Mouse (Mus musculus): ENCODE measurements around the gene Syt3.

The Syt3 gene

DNA sequence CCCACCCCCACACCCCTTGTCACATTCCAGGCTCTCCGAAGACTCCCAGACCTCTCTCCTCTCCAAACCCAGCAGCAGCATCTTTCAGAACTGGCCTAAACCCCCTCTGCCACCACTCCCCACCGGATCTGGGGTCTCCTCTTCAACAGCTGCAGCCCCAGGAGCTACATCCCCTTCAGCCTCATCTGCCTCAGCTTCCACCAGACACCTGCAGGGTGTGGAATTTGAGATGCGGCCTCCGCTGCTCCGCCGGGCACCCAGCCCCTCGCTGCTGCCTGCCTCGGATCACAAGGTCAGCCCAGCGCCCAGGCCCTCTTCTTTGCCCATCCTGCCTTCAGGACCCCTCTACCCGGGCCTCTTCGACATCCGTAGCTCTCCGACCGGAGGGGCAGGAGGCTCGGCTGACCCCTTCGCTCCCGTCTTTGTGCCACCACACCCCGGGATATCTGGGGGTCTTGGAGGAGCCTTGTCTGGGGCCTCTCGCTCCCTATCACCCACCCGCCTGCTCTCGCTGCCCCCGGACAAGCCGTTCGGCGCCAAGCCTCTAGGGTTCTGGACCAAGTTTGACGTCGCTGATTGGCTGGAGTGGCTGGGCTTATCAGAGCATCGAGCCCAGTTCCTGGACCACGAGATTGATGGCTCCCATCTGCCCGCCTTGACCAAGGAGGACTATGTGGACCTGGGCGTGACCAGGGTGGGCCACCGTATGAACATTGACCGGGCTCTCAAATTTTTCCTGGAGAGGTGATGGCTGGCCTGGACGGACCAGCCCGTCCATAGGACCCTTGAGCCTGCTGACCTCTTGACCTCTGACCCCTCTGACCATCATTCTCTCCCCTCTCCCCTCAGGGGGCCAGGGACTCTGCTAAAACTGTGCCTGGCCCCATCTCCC is 27.1 kb upstream of the Syt3 start:
- DNase-seq (ENCODE audit: low spot score in 2 of 2) = no peak

DNA sequence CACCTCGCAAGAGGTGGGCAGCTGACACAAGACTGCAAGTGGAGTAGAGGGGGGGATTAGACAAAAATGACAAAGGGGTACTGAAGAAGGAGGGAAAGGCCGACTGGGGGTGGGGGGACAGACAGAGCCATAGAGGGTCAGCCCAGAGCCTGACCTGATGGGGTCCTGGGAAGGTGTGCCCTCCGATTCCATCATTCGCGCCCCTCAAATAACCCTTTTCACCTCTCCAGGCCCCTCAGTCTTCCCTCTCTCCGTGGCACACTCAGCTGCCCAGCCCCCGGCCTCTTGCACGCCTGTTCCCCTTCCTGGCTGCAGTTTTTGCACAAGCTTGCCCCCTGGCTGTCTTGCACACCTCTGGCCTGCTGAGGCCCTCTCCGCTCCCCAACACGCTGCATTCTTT is 26.4 kb upstream of the Syt3 start:
- no peak for DNase-seq (ENCODE audit: low spot score in 2 of 2)

DNA sequence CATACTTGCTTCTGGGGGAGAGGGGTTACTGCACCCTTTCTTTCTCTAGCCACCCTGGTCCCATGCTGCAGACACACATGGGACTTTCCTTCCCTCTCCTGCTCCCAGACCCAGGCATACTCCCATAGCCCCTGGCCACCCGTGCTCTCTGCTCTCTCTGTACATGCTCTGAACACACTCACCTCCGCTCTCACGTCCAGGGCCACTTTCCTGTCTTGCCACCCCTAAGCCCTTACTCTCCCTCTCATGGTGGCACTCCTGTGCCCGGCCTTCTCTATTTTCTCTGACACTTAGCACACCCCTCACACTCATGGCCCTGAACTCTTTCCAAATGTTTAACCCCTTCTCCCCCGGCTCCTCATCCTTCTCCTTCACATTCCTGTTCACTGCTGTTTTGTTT is 25.9 kb upstream of the Syt3 start:
- no peak for DNase-seq (ENCODE audit: low spot score in 2 of 2)

- DNase-seq (ENCODE audit: low spot score in 2 of 2) = no peak
These were observed 24.8 kb upstream of the Syt3 start for GRCm38 (mm10) chr7:44358886-44359654.

DNA sequence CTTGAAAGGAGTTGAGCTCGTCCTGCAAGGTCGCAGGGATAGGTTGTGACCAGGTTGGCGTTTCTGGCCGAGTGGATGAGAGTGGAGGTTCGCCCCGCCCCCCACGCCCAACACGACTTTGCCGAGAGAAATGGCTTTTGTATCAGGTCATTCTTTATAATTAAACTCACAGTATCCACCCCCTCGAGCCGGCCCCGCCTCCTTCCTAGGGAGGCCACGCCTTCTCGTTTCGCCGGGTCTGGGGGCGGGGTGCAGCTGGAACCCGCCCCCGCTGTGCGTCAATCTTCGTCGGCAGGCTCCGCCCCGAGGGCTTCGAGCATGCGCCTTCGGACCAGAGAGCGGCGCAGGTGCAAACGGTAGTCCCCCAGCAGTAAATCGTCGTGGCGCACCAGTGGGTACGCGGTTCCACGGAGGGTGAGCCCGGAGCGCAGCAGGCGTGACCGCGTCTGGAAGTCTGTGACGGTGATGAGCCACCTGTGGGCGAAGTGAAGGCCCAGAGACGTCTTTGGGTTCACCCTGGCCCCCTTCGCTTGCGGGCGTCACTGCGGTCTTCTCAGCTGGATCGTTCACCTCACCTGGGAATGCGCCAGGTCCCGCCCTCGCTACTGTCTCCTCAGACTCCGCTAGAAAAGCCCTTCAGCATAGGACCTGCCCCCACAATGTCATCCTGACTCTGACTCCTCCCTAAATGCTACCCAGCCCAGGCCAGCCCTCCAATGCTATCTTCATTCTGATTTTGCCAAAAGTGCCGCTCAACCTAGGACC is 23.8 kb upstream of the Syt3 start:
- DNase-seq (ENCODE audit: low spot score in 2 of 2) = peak; percentile 78 to 84

GRCm38 (mm10) chr7:44360792-44361301 is 23.1 kb upstream of the Syt3 start:
- no peak for DNase-seq (ENCODE audit: low spot score in 2 of 2)

- DNase-seq (ENCODE audit: low spot score in 2 of 2) = no peak
These were observed 11.2 kb upstream of the Syt3 start for GRCm38 (mm10) chr7:44372678-44373077.

DNA sequence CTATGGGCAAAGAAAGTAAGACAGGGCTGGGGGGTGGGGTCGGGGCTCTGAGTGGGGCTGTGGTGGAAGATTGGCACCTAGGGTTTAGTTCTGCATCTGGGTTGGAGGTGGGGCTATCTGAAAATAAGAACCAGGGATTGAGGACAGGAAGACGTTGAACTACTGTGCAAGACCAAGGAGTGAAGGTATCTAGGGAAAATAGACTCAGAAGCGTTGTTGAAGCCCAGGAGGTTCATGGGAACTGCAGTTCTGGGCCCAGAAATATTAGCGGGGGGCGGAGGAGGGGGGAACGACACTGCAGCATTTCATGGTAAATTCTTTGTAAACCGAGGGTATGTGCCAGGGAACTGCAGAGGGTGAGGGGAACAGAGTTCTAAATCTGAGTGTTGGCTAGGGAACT is 10.4 kb upstream of the Syt3 start:
- DNase-seq (ENCODE audit: low spot score in 2 of 2) = no peak

- peak in 1 of 2 experiments; percentile 46 for DNase-seq (ENCODE audit: low spot score in 2 of 2)
These were observed 9.8 kb upstream of the Syt3 start for GRCm38 (mm10) chr7:44373889-44374652.

DNA sequence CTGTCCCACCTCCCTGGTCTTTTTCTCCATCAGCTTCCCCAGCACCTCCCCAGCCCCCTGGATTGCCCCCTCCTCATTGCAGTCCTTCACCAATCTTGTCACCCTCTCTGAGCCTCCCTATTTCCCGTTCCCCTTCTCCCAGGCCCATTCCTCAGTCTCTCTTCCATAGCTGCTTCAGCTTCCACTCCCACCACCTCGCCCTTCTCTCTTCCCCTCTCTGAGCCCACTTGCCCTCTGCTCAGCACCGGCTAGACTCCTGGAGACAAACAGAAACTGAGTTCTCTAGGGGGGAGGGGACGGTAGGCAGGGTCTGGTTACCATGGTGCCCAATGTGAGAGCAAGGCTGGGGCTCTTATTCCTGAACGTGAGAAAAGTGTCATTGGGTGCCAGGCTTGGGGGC is 9.1 kb upstream of the Syt3 start:
- no peak for DNase-seq (ENCODE audit: low spot score in 2 of 2)

DNA sequence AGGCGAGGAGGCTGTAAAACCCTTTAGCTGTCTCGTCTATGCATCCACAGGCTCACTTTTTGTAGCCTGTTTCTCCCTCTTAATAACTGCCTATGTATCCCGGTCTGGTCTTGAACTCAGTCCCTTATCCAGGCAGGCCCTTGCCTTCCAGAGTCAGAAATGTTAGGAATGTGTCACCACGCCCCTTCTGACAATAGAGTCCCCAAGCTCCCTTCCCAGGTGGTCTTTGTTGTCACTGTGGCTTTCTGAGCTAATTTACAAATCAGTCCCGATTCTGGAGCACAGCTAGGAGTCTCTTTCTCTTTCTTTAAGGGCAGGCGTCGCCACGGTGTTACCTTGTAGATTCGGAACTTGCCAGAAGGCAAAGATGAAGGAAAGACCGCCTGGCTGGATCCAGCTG is 8.7 kb upstream of the Syt3 start:
- DNase-seq (ENCODE audit: low spot score in 2 of 2) = no peak

- no peak for DNase-seq (ENCODE audit: low spot score in 2 of 2)
These were observed 8.1 kb upstream of the Syt3 start for GRCm38 (mm10) chr7:44375793-44376192.

DNA sequence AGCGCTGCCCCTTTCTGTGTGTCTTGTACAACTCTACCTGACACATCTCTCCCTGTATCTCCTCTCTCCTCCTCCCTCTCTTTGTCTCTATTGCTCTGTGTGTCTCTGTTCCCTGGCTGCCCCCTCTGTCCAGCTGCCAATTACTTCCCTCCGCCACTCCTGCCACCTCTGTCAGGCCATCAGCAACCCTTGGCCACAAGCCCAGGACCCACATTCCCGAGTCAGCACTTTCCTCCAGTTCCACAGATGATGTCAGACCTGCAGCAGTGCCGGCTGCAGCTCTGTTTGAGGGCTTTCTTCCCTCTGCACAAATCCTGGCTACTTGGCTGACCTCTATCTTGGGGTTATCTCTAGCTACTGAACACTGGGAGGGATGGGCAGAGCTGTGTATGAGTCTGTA is 5.6 kb upstream of the Syt3 start:
- no peak for DNase-seq (ENCODE audit: low spot score in 2 of 2)

- peak; percentile 25 to 44 for DNase-seq (ENCODE audit: low spot score in 2 of 2)
These were observed 1.4 kb upstream of the Syt3 start for GRCm38 (mm10) chr7:44382541-44382940.

GRCm38 (mm10) chr7:44384716-44385059 is 786 bp downstream of the Syt3 start:
- peak in 1 of 2 experiments; percentile 24 for DNase-seq (ENCODE audit: low spot score in 2 of 2)

DNA sequence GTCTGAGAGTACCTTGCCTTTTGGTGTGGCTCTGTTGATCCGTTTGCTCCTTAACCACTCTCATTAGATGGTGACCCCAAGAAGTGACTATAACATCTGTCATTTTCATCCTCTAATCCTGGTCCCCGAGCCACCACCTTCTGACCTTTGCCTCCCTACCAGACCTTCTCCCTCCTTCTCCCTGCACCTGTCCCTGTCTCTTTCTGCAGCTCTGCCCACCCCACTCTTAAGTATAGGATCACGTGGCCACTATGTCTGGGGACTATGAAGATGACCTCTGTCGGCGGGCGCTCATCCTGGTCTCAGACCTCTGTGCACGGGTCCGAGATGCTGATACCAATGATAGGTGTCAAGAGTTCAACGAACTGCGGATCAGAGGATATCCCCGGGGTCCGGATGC is 1.8 kb downstream of the Syt3 start, which contains the start of gene 1700008O03Rik:
Gene 1700008O03Rik, minus strand, starts transcription at position 101 of the 400 bp plus-strand sequence.
- DNase-seq (ENCODE audit: low spot score in 2 of 2) = no peak

- DNase-seq (ENCODE audit: low spot score in 2 of 2) = no peak
These were observed 7.9 kb downstream of the Syt3 start for GRCm38 (mm10) chr7:44391831-44392230.

GRCm38 (mm10) chr7:44392341-44392740 is 8.4 kb downstream of the Syt3 start:
- DNase-seq (ENCODE audit: low spot score in 2 of 2) = no peak

- no peak for DNase-seq (ENCODE audit: low spot score in 2 of 2)
These were observed 9.4 kb downstream of the Syt3 start for GRCm38 (mm10) chr7:44393284-44393683.

DNA sequence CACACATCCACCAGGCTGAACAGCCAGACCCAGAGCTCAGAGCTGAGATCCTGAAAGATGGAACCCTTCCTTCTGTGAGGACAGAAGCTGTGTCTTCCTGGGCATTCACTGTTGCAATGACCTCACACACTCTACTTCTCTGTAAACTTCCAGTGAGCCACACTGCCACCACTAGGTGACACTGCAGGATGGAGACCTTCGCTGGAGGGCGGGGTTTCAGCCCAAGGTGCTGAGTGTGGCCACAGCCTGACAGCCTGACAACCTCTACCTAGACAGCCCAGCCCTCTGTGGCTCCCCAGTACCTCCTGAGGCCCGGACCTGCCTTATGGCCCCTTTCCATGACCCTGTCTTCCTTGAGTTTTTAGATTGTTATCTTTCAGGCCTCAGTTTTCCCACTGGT is 14.7 kb downstream of the Syt3 start:
- DNase-seq (ENCODE audit: low spot score in 2 of 2) = peak; percentile 49 to 63

- no peak for DNase-seq (ENCODE audit: low spot score in 2 of 2)
These were observed 17.8 kb downstream of the Syt3 start for GRCm38 (mm10) chr7:44401673-44402072.

Measured in thymus, postnatal 10 days (tissue).